10 mouse cellular contexts compared by ENCODE assay signal in genomic region chr4:104642761-104643469, GRCm38 (mm10).
DNase-seq lines count a peak whose midpoint lies in the region; ATAC-seq lines count a peak whose summit lies in the region.
"Had no signal": no experiment of that assay in that cellular context is flagged by ENCODE, and none has a peak within 500 bp of the region (broad histone marks: within the 10 kb centered on the region; RNA-seq: fewer than 3 reads in every experiment).

No protein-coding gene starts in this region.

- no peaks in the 10 kb centered on the region for H3K36me3 ChIP-seq in embryonic facial prominence, embryonic 10.5 days (replicated peaks)
- H3K36me3 ChIP-seq: liver, embryonic 13.5 days had no signal

- no peaks in the 10 kb centered on the region for H3K9me3 ChIP-seq in embryonic facial prominence, embryonic 10.5 days
- H3K9me3 ChIP-seq: liver, embryonic 13.5 days had no signal

- no peak overlapping the region for H3K27ac ChIP-seq in embryonic facial prominence, embryonic 10.5 days (replicated peaks)
- H3K27ac ChIP-seq: liver, embryonic 13.5 days had no signal

- no peaks in the 10 kb centered on the region for H3K27me3 ChIP-seq in embryonic facial prominence, embryonic 10.5 days (replicated peaks; ENCODE audit: low read depth, poor library complexity, severe bottlenecking)
- H3K27me3 ChIP-seq: liver, embryonic 13.5 days had no signal

- ATAC-seq in frontal cortex, adult (ENCODE audit: low TSS enrichment): 0 out of 2 replicates have a peak, but pooled peaks have one; percentile 13

- intact Hi-C loops in left cerebral cortex, postnatal 14 days (cut with DNase I): no loop called here

- H3K4me1 ChIP-seq in embryonic facial prominence, embryonic 10.5 days: peaks cover 8% of the 10 kb centered on the region; the same call in 1 of the 2 replicates
- H3K4me1 ChIP-seq: liver, embryonic 13.5 days had no signal

- 92% methylated on average over 8 of the region's 8 CpGs for WGBS in embryonic facial prominence, embryonic 10.5 days

- no peak for DNase-seq in frontal cortex, postnatal 25 days (ENCODE audit: low spot score in 2 of 2)
- peak; percentile 31 for DNase-seq in lung, postnatal 36 days
- no peak for DNase-seq in lung, postnatal 4 days
- DNase-seq in cerebellum, postnatal 10 days: peak; percentile 58 to 68
- DNase-seq in left cerebral cortex, postnatal 14 days (ENCODE audit: low spot score in 2 of 2): peak; percentile 60 to 69
- DNase-seq in spleen, postnatal 36 days (ENCODE audit: low spot score in 2 of 2): no peak
- DNase-seq in embryonic facial prominence, embryonic 10.5 days (ENCODE audit: low spot score): no peak
- DNase-seq: gastrocnemius, postnatal 10 days; liver, embryonic 13.5 days had no signal

- no peak overlapping the region for H3K4me3 ChIP-seq in embryonic facial prominence, embryonic 10.5 days
- H3K4me3 ChIP-seq: liver, embryonic 13.5 days had no signal

Comparison
In these comparisons a context has a peak if more than half of its experiments do, and no peak if none do; other contexts are left out.
1. DNase-seq: peak in lung, postnatal 36 days (single experiment), cerebellum, postnatal 10 days (2 of 2) and left cerebral cortex, postnatal 14 days (2 of 2); none in frontal cortex, postnatal 25 days (0 of 2), lung, postnatal 4 days (0 of 2), spleen, postnatal 36 days (0 of 2) and embryonic facial prominence, embryonic 10.5 days (single experiment).